Mouse (Mus musculus): ENCODE results near the gene Myl12a.

Gene Myl12a

GRCm38 (mm10) chr17:71002744-71003094 lies at the start of gene Myl12a:
TSS of gene Myl12a (minus strand) at chr17:71002878.
- DNase-seq (ENCODE audit: low spot score in 2 of 2), result no peak

DNA sequence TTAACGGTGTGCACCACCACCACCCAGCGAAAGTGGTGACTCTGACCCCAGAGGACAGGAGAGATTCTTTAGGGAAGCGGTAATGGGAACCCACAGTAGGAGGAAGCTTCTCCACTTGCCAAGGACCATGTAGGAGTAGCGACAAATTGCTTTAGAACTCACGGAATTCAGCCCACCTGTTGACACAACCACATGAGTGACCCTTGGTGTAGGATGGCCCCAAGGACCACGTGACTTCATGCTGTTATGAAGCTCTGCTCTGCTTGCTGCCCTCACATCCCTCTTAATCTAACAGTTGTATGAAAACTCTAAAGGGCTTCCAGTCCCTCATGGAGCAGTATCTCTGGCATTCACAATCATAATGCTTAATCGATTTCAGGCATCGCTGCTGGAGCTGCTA lies 46.6 kb upstream of the Myl12a start:
- no peak for DNase-seq (ENCODE audit: low spot score in 2 of 2)

GRCm38 (mm10) chr17:71046856-71047255 lies 44.2 kb upstream of the Myl12a start:
- DNase-seq (ENCODE audit: low spot score in 2 of 2), result no peak

DNA sequence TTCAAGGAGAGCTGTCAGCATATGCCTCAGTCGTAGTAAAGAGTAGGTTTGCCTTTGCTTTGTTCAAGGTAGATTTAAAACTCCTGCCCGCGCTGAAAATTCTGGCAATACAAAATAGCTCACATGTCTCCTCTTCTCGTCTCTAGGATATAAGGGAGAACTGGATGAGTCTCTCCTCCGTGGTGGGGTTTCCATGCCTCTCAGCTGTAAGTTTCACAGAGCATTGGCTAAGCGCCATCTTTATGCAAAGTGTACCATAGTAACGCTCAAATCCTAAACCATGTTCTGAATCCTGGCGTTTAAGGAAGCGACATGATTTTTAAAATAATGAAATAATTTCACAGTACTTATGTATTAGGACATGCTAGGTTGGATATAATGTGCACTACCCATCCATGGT lies 42.9 kb upstream of the Myl12a start:
- DNase-seq (ENCODE audit: low spot score in 2 of 2), result no peak

GRCm38 (mm10) chr17:71042645-71043044 lies 40.0 kb upstream of the Myl12a start:
- DNase-seq (ENCODE audit: low spot score in 2 of 2), result no peak

DNA sequence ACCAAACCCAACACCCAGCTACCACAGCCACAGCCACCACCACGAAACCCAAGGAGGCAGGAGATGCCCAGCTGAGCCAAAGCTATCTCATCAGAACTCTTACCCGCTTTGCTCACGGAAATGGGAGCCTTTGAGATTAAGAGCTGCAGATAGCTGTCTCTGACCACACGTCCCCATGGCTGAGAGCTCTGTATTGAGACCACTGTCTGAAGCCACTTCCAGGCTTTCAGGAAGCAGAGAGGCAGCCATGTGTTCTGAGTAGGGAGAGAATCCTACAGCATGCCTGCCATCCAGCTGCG lies 37.9 kb upstream of the Myl12a start:
- peak in 1 of 2 experiments; percentile 34 for DNase-seq (ENCODE audit: low spot score in 2 of 2)

- peak in 1 of 2 experiments; percentile 35 for DNase-seq (ENCODE audit: low spot score in 2 of 2)
Observed at GRCm38 (mm10) chr17:71039851-71040581, 37.3 kb upstream of the Myl12a start.

DNA sequence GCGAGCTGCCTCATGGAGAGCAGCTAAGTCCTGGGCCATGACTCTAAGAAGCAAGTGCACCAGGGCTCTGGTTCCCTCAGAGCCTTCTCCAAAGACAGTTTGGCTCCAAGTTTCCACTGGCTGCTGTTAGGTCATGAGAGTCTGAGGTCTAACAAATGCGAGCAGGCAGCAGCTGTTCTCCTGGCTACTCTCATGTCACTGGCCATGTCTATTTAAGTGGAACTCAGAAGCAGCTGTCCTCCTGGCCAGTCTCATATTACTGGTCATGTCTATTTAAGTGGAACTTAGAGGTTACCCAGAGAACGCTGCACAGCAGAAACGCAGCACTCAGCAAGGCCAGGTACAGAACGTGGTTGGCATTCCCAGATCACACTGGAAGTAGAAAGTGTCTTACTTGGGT lies 36.1 kb upstream of the Myl12a start:
- peak in 1 of 2 experiments; percentile 23 for DNase-seq (ENCODE audit: low spot score in 2 of 2)

GRCm38 (mm10) chr17:71037188-71037587 lies 34.5 kb upstream of the Myl12a start:
- DNase-seq (ENCODE audit: low spot score in 2 of 2), result peak in 1 of 2 experiments; percentile 19

- DNase-seq (ENCODE audit: low spot score in 2 of 2), result peak in 1 of 2 experiments; percentile 41
Observed at GRCm38 (mm10) chr17:71034472-71034871, 31.8 kb upstream of the Myl12a start.

- no peak for DNase-seq (ENCODE audit: low spot score in 2 of 2)
Observed at GRCm38 (mm10) chr17:71032719-71033118, 30.0 kb upstream of the Myl12a start.

- no peak for DNase-seq (ENCODE audit: low spot score in 2 of 2)
Observed at GRCm38 (mm10) chr17:71027186-71027585, 24.5 kb upstream of the Myl12a start.

DNA sequence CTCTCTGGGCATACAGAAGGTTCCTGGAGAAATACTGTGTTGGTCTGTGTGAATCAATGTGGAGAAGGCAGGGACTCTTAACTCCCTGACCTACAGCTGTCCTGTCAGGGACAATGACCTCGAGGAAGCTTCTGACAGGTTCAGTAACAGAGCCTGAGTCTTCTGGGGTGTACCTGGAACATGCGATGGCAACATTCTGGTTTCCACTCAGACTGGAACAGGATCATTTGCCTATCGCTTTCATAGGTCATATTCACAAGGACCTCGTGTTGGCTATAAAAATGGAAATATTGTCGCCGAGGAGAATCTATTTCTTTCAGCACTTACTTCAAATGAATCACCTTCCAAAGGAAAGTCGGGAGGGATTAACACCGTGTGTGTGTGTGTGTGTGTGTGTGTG lies 23.2 kb upstream of the Myl12a start:
- DNase-seq (ENCODE audit: low spot score in 2 of 2), result no peak

- DNase-seq (ENCODE audit: low spot score in 2 of 2), result no peak
Observed at GRCm38 (mm10) chr17:71024071-71024470, 21.4 kb upstream of the Myl12a start.

- no peak for DNase-seq (ENCODE audit: low spot score in 2 of 2)
Observed at GRCm38 (mm10) chr17:71022841-71023240, 20.2 kb upstream of the Myl12a start.

- DNase-seq (ENCODE audit: low spot score in 2 of 2), result no peak
Observed at GRCm38 (mm10) chr17:71019860-71020259, 17.2 kb upstream of the Myl12a start.

- no peak for DNase-seq (ENCODE audit: low spot score in 2 of 2)
Observed at GRCm38 (mm10) chr17:71019309-71019655, 16.6 kb upstream of the Myl12a start.

GRCm38 (mm10) chr17:71018616-71019308 lies 16.1 kb upstream of the Myl12a start:
- no peak for DNase-seq (ENCODE audit: low spot score in 2 of 2)

DNA sequence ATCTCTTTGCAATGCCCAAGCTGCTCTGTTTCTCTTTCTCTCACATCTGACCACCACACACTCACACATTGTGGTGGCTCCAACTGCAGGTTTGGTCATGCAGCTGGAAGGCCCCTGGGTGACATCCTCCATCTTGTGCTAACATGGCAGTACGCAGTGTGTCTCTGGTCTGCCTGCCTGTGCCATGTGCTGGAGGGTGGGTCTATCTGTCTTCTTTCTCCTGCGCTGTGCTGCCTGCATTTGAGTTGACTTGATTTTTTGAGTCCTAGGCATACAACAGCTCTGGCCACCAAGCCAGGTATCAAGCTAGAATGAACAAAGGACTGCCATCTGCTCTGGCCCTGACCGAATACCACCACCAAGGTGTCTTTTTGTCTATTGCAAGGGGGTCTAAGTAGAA lies 15.5 kb upstream of the Myl12a start:
- DNase-seq (ENCODE audit: low spot score in 2 of 2), result no peak

- no peak for DNase-seq (ENCODE audit: low spot score in 2 of 2)
Observed at GRCm38 (mm10) chr17:71017457-71017998, 14.8 kb upstream of the Myl12a start.

DNA sequence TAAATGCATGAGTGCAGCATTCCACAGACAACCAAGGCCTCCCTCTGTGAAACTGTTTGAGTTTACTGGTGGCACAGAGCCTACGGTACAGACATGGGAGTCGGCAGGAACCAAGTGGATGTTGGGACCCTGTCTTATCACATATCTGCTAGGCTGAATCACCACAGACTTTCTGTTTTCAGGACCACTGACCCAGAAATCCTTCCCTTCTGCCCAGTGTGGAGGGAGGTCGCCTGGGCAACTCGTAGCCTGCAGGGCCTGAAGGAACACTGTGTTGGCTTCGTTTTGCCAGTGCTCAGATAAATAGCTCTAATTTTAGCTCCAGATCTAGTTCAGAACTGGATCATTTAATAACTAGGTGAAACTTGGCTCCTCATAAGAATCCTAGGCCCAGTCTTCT lies 12.2 kb upstream of the Myl12a start:
- no peak for DNase-seq (ENCODE audit: low spot score in 2 of 2)

GRCm38 (mm10) chr17:71013105-71013504 lies 10.4 kb upstream of the Myl12a start:
- DNase-seq (ENCODE audit: low spot score in 2 of 2), result no peak

DNA sequence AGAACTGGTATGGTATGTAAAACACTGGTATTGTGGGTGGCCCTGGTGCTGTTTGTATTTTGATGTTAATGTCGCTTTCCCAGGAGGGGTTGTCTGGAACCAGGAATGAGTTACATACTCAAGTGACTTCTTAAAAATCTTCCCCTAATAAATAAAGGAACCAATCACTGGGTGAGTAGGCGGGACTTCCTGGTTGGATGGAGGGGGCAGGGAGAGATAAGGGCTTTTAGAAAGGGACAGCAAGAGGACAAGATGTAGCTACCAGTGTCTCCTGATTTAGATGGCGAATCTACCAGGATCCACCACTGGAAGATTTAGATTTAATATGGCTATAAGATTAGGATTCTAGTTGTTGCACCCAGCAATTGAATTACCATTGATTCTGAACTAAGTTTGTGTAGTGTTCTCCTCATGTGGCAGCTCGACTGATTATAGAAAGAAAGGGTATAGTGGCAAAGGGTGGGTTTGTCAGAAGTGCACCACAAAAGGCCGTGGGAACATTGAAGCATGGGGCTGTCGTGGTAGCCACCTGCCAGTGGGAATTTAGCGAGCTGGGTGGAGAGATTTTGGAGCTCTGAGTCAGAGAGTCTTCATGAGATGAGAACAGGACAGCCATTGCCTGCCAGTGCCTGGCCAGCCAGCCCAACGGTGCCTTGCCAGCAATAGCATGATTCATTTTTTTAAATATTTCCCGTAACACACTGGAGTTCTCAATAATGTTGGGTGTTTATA lies 9.4 kb upstream of the Myl12a start:
- DNase-seq (ENCODE audit: low spot score in 2 of 2), result no peak
